Mouse (Mus musculus): ENCODE data around the gene Snw1. TPM values are rescaled to one million over a fixed set of nuclear protein-coding genes. Genes with fewer than 3 reads are reported as not detected.
A peak's percentile ranks its signal among the peaks of the same experiment; 100 is the strongest.

The Snw1 gene
- total and polyA plus RNA-seq, 2 experiments from 2014 or later, result 36.0 to 87.9 TPM

DNA sequence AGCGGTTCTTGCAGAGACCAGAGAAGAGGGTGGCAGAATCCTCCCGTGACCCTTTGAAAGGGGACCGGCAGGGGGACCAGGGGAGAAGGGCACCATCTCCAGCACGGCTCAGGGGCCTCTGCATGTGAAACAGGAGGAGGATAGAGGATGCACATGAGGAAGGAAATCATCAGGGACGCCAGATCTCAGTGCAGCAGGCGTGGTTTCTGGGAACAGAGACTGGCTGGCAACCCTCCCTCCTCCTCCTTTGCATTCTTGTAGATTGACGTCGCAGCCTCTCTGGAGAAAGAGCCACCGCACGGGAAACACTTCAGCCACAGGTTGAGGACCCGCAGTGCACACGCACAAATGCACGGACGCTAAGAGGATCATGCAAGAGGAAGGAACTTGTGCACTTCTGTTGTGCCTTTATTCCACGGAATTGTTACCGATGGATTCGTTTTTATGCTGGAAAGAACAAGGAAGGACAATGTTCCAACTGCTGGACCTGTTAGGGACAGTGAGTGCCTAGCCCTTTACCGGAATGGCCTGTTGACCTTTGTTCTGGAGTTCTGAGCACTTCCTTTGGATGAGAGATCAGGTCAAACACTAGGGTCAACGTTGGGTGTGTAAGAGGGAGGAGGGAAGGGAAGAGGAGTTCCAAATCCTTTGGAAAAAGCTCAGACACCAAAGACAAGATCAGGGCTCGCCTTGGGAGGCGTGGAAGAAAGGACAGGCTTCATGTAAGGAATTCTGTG is 64.0 kb downstream of the Snw1 start:
- H3K4me3 ChIP-seq (ENCODE audit: low read depth, low read length), result no peak overlapping the region
- no peak for ATAC-seq (ENCODE audit: low FRiP score)
- no peak for TF ChIP-seq CTCF (IDR thresholded peaks at IDR 0.05)
- no peaks in the 10 kb centered on the region for H3K36me3 ChIP-seq (ENCODE audit: insufficient read depth, low read length)
- WGBS, result 45% methylated on average over 21 of the region's 21 CpGs
- DNase-seq (ENCODE audit: low spot score), result no peak
- H3K27me3 ChIP-seq (ENCODE audit: insufficient read depth, low read length), result no peaks in the 10 kb centered on the region
- no peaks in the 10 kb centered on the region for H3K9me3 ChIP-seq (ENCODE audit: low read length)
- no peaks in the 10 kb centered on the region for H3K4me1 ChIP-seq (ENCODE audit: insufficient read depth, low read length)
- H3K4me2 ChIP-seq (ENCODE audit: low read depth, low read length, poor library complexity, severe bottlenecking), result peak overlapping the region; percentile 18; the same call in 1 of the 2 replicates
- no peak overlapping the region for H3K27ac ChIP-seq (ENCODE audit: low read depth, low read length)
- 0 out of 2 replicates have a peak overlapping the region, but pooled peaks have one; percentile 8 for H3K9ac ChIP-seq (replicated peaks; ENCODE audit: low read length, poor library complexity, severe bottlenecking)

DNA sequence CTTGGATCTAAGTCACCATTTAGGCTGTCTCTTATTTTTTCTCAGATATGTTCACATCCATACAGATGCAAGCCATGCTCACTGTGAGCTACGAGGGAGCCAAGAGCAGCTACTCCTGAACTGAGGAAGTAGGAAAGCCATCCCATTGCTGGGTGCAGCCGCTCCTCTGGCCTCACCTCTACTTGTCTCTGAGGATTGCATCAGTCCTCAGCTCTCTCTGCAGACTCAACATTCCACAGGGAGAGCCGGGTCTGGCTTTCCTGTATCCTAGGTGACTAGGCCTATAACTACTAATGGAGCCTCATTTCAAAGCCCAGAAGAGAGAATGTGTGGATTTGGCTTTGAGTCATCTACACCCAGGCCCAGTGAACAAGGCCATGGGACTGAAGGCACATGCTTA is 66.4 kb downstream of the Snw1 start:
- no peak overlapping the region for H3K4me3 ChIP-seq (ENCODE audit: low read depth, low read length)
- no peak for TF ChIP-seq CTCF (IDR thresholded peaks at IDR 0.05)
- H3K27me3 ChIP-seq (ENCODE audit: insufficient read depth, low read length), result no peaks in the 10 kb centered on the region
- 66% methylated on average over 3 of the region's 3 CpGs for WGBS
- H3K9ac ChIP-seq (replicated peaks; ENCODE audit: low read length, poor library complexity, severe bottlenecking), result no peak overlapping the region
- no peaks in the 10 kb centered on the region for H3K9me3 ChIP-seq (ENCODE audit: low read length)
- no peaks in the 10 kb centered on the region for H3K36me3 ChIP-seq (ENCODE audit: insufficient read depth, low read length)
- no peak for DNase-seq (ENCODE audit: low spot score)
- no peak for ATAC-seq (ENCODE audit: low FRiP score)
- H3K27ac ChIP-seq (ENCODE audit: low read depth, low read length), result no peak overlapping the region
- no peak overlapping the region for H3K4me2 ChIP-seq (ENCODE audit: low read depth, low read length, poor library complexity, severe bottlenecking)
- no peaks in the 10 kb centered on the region for H3K4me1 ChIP-seq (ENCODE audit: insufficient read depth, low read length)

DNA sequence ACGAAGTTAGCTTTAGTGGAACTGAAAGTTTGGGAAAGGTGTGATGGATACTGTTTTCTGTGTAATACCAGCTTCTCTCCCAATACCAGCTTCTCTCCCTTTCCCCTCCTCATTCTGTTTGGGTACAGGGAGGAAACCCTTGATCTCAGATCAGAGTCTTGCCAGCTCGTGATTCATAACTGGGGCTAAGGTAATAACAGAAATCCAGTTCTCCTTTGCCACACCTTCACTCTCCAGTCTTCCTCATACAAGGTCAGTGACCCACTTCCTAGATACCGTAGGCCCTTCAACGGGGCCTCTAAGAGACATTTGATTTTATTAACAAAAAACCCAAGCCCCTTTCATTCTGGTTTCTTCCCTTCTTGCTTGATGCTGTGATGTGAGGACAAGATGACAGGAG is 66.9 kb downstream of the Snw1 start:
- Histone ChIP-seq H3K9ac (replicated peaks; ENCODE audit: low read length, poor library complexity, severe bottlenecking) (no peak overlapping the region), H3K27ac (ENCODE audit: low read depth, low read length) (no peak overlapping the region), H3K4me1 (ENCODE audit: insufficient read depth, low read length) (no peaks in the 10 kb centered on the region), H3K9me3 (ENCODE audit: low read length) (no peaks in the 10 kb centered on the region), H3K4me2 (ENCODE audit: low read depth, low read length, poor library complexity, severe bottlenecking) (no peak overlapping the region), H3K4me3 (ENCODE audit: low read depth, low read length) (no peak overlapping the region), H3K36me3 (ENCODE audit: insufficient read depth, low read length) (no peaks in the 10 kb centered on the region), H3K27me3 (ENCODE audit: insufficient read depth, low read length) (no peaks in the 10 kb centered on the region)
- TF ChIP-seq CTCF (IDR thresholded peaks at IDR 0.05), result no peak
- 92% methylated on average over 4 of the region's 4 CpGs for WGBS
- no peak for DNase-seq (ENCODE audit: low spot score)
- ATAC-seq (ENCODE audit: low FRiP score), result no peak

DNA sequence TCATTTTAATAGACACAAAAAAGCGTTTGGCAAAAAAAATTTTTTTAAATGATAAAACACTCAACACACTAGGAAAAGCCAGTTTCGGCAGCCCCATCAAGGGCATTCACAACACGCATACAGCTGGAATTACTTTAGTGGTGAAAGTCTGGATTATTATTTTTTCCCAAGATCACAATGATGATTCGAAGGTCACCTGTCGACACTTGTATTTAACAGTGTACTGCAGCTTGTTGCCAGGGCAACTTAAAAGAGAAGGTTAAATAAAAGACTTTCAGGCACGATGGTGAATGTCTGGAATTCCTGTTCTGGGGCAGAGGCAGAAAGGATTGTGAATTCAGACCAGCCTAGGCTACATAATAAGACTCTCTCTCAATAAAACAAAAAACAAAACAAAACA is 70.2 kb downstream of the Snw1 start:
- H3K4me3 ChIP-seq (ENCODE audit: low read depth, low read length), result no peak overlapping the region
- no peak for ATAC-seq (ENCODE audit: low FRiP score)
- no peak overlapping the region for H3K27ac ChIP-seq (ENCODE audit: low read depth, low read length)
- WGBS, result 57% methylated on average over 6 of the region's 6 CpGs
- H3K4me2 ChIP-seq (ENCODE audit: low read depth, low read length, poor library complexity, severe bottlenecking), result no peak overlapping the region
- no peaks in the 10 kb centered on the region for H3K9me3 ChIP-seq (ENCODE audit: low read length)
- no peaks in the 10 kb centered on the region for H3K36me3 ChIP-seq (ENCODE audit: insufficient read depth, low read length)
- DNase-seq (ENCODE audit: low spot score), result peak; percentile 12
- no peaks in the 10 kb centered on the region for H3K4me1 ChIP-seq (ENCODE audit: insufficient read depth, low read length)
- no peak for TF ChIP-seq CTCF (IDR thresholded peaks at IDR 0.05)
- no peak overlapping the region for H3K9ac ChIP-seq (replicated peaks; ENCODE audit: low read length, poor library complexity, severe bottlenecking)
- H3K27me3 ChIP-seq (ENCODE audit: insufficient read depth, low read length), result no peaks in the 10 kb centered on the region

DNA sequence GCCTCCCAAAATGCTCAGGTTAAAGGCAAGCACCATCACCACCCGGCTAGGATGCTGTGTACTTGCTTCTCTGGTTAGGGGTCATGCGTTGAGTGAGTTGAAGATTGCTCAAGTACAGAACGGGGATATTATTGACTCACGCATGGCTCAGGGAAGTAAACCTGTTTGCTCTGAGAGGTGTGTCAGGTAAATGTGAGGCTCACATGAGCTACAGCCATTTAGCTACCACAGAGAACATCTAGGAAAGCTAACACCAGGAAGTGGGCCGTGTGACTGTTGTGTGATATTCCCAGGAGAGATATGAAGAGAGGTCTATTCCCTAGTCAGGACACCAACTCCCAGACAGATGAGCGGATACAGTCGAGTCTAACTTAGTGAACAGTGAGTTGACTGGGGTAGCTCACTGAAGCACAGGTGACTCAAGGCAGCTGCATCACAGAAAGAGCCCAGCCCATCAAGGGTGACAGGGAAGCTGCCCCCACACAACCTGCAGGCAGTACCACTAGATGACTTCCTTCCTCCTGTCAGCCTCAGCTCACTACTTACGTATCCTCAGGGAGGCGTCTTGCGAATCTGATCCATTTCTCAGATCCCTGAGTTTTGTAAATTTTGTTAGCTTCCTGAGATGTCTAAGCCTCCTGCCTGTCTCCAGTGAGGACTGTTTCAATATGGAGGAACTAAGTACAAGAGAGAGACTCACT is 72.8 kb downstream of the Snw1 start:
- no peaks in the 10 kb centered on the region for H3K9me3 ChIP-seq (ENCODE audit: low read length)
- no peaks in the 10 kb centered on the region for H3K36me3 ChIP-seq (ENCODE audit: insufficient read depth, low read length)
- 89% methylated on average over 10 of the region's 10 CpGs for WGBS
- no peak overlapping the region for H3K9ac ChIP-seq (replicated peaks; ENCODE audit: low read length, poor library complexity, severe bottlenecking)
- H3K4me3 ChIP-seq (ENCODE audit: low read depth, low read length), result no peak overlapping the region
- no peak for ATAC-seq (ENCODE audit: low FRiP score)
- H3K27ac ChIP-seq (ENCODE audit: low read depth, low read length), result no peak overlapping the region
- TF ChIP-seq CTCF (IDR thresholded peaks at IDR 0.05), result no peak
- DNase-seq (ENCODE audit: low spot score), result no peak
- no peak overlapping the region for H3K4me2 ChIP-seq (ENCODE audit: low read depth, low read length, poor library complexity, severe bottlenecking)
- no peaks in the 10 kb centered on the region for H3K4me1 ChIP-seq (ENCODE audit: insufficient read depth, low read length)
- H3K27me3 ChIP-seq (ENCODE audit: insufficient read depth, low read length), result no peaks in the 10 kb centered on the region

Small RNAs within 50 kb of the gene (microRNA-seq; reads per million reads assigned to microRNA genes)
- 122 reads per million, percentile 46 among the genes with 10 or more reads in this experiment for gene Mir3068 (ENCODE audit: borderline number of aligned reads)

Other genes with a start within 250 kb of the Snw1 start
- 0.88 and 2.2 TPM in 2 replicates for gene Noxred1, start 233.5 kb downstream of the Snw1 start, total RNA-seq (2014; rRNA removed)
- gene Noxred1, start 233.5 kb downstream of the Snw1 start, polyA plus RNA-seq (2015; fragmentation: Nextera tagmentation; extraction: Ambion mirVana), result 0.30 and 0.36 TPM in 2 replicates
- gene Vipas39, start 206.0 kb downstream of the Snw1 start, total RNA-seq (2014; rRNA removed), result 59.4 and 61.5 TPM in 2 replicates
- gene Vipas39, start 206.0 kb downstream of the Snw1 start, polyA plus RNA-seq (2015; fragmentation: Nextera tagmentation; extraction: Ambion mirVana), result 48.7 and 51.2 TPM in 2 replicates
- gene Ahsa1, start 205.8 kb downstream of the Snw1 start, total RNA-seq (2014; rRNA removed), result 113 and 116 TPM in 2 replicates
- gene Ahsa1, start 205.8 kb downstream of the Snw1 start, polyA plus RNA-seq (2015; fragmentation: Nextera tagmentation; extraction: Ambion mirVana), result 169 and 182 TPM in 2 replicates
- gene Ism2, start 172.6 kb downstream of the Snw1 start, total RNA-seq (2014; rRNA removed), result 1.3 and 4.0 TPM in 2 replicates
- gene Ism2, start 172.6 kb downstream of the Snw1 start, polyA plus RNA-seq (2015; fragmentation: Nextera tagmentation; extraction: Ambion mirVana), result 1.3 and 1.6 TPM in 2 replicates
- 41.5 and 49.8 TPM in 2 replicates for gene Sptlc2, start 83.9 kb downstream of the Snw1 start, total RNA-seq (2014; rRNA removed)
- 86.6 and 99.6 TPM in 2 replicates for gene Sptlc2, start 83.9 kb downstream of the Snw1 start, polyA plus RNA-seq (2015; fragmentation: Nextera tagmentation; extraction: Ambion mirVana)
- gene Slirp, start 28.4 kb downstream of the Snw1 start, total RNA-seq (2014; rRNA removed), result 38.9 and 58.2 TPM in 2 replicates
- 181 and 194 TPM in 2 replicates for gene Slirp, start 28.4 kb downstream of the Snw1 start, polyA plus RNA-seq (2015; fragmentation: Nextera tagmentation; extraction: Ambion mirVana)
- gene Alkbh1, start 28.3 kb downstream of the Snw1 start, total RNA-seq (2014; rRNA removed), result 20.3 and 28.7 TPM in 2 replicates
- gene Alkbh1, start 28.3 kb downstream of the Snw1 start, polyA plus RNA-seq (2015; fragmentation: Nextera tagmentation; extraction: Ambion mirVana), result 31.5 and 36.8 TPM in 2 replicates
- not detected in 2 replicates for gene Gm5788, start 22.4 kb upstream of the Snw1 start, total RNA-seq (2014; rRNA removed)
- gene Gm5788, start 22.4 kb upstream of the Snw1 start, polyA plus RNA-seq (2015; fragmentation: Nextera tagmentation; extraction: Ambion mirVana), result not detected in 2 replicates
- not detected in 2 replicates for gene Gm8300, start 42.0 kb upstream of the Snw1 start, total RNA-seq (2014; rRNA removed)
- not detected in 2 replicates for gene Gm8300, start 42.0 kb upstream of the Snw1 start, polyA plus RNA-seq (2015; fragmentation: Nextera tagmentation; extraction: Ambion mirVana)
- gene Oog1, start 130.4 kb upstream of the Snw1 start, total RNA-seq (2014; rRNA removed), result not detected in 2 replicates
- gene Oog1, start 130.4 kb upstream of the Snw1 start, polyA plus RNA-seq (2015; fragmentation: Nextera tagmentation; extraction: Ambion mirVana), result not detected in 2 replicates
- gene Gm4027, start 146.6 kb upstream of the Snw1 start, total RNA-seq (2014; rRNA removed), result not detected in 2 replicates
- not detected in 2 replicates for gene Gm4027, start 146.6 kb upstream of the Snw1 start, polyA plus RNA-seq (2015; fragmentation: Nextera tagmentation; extraction: Ambion mirVana)
- gene Gm16381, start 172.3 kb upstream of the Snw1 start, total RNA-seq (2014; rRNA removed), result not detected in 2 replicates
- gene Gm16381, start 172.3 kb upstream of the Snw1 start, polyA plus RNA-seq (2015; fragmentation: Nextera tagmentation; extraction: Ambion mirVana), result not detected in 2 replicates